Mouse (Mus musculus) testis, postnatal 10 days (tissue): ENCODE results near the gene Unc13c.

Experiments
- DNase-seq: peaks from one replicate; pipeline ENCODE4 v3.0.0; 2021; ENCODE audit warnings: low spot score

The Unc13c gene

DNA sequence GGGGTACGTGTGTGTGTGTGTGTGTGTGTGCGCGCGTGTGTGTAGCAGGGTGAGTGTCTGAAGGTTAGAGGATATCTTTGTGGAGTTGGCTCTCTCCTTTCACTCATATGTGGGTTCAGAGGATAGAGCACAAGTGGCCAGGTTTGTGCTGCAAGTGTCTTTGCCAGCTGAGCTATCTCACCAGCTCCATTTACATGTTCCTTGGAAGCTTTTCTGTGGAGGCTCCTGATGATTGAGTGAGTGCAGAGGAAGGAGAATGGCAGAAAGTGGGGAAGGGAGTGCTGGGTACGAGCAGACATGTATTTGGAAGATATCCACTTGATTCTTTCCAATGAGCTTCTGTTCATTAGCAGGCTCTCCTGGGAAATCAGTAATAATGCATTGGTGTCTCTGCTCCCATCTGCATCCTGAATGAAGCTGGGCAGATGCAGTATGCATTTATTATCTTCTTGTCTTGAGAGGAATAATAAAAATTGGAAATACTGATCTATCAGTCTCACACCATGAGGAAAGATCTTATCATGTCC is 86.3 kb downstream of the Unc13c start:
- DNase-seq: no peak

DNA sequence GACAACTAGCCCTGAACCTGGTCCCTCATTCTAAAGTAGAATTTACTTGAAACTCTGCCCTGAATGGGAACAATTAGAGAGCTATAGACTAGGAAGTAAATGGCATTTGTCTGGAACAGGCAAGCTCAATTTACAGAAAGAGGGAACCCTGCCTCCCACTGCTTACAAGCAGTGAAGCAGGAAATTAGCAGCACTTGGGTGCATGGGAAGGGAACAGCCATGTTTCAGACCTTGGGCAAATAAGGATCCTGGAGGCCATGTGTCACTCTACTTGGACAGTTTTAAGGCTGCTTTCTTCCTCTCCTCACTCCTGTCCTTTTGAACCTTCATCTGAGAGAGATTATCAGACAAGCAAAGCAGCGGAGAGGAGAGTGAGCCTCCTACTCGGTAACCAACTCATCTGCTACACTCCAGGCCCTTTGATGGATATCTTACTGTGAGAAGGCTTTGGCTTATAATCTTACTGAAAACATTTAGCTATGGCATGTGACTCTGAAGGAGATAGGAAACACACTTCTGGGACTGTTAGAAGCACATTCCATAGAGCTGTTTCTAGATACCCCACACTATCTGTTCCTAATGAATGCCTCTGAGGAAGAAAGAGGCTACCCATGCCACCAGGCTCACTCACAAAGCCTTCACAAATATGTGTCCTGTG is 101.2 kb downstream of the Unc13c start:
- DNase-seq: no peak

DNA sequence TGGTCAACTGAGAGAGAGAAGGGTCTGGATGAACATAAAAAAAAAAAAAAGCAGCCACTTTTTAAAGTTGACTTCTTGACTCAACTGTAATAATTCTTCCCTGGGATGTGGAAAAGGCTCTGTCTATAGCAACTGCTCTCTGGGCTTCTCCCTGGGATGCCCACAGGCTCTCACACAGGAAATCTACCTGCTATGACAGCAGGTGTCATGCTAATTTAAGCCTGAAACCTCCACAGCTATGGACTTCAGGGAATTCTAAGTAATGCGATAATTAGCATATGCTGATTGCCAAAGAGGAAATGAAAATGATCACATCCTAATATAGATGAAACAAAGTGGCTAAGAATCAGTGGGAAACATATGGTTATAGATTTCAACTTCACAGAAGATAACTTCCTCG is 102.1 kb downstream of the Unc13c start:
- DNase-seq: no peak

DNA sequence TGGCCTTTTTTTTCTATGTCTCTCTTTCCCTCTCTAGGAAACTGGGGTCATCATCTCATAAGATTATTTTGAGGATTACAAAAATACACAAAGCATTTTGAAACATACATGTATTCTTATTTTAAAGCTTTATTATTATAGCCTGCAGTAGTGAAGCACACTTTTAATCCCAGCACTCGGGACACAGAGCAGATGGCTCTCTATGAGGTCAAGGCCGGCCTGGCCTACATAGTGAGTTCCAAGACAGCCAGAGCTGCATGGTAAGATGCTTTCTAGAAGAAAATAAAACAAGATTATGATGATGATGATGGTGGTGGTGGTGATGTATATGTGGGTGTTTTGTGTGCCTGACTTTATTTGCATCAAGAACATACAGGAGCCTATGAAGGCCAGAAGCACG is 109.3 kb downstream of the Unc13c start:
- no peak for DNase-seq

DNA sequence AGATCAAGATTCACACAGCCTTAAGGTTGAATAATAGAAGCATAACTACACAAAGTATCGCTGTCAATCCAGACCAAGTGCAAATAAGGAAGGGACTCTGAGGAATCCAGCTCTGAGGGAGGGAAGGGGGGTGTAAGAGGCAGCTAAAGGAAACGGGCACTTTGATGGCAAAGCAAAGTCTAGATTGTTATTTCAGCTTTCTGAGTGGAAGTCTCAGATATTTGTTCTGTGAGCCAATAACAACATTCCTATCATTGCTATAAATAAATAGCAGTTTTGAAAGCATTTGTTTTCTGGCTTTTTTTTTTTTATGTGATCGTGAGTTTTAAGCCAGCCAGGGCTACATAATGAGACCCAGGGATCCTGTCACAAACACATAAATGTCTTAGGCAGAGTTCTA is 114.5 kb downstream of the Unc13c start:
- no peak for DNase-seq

DNA sequence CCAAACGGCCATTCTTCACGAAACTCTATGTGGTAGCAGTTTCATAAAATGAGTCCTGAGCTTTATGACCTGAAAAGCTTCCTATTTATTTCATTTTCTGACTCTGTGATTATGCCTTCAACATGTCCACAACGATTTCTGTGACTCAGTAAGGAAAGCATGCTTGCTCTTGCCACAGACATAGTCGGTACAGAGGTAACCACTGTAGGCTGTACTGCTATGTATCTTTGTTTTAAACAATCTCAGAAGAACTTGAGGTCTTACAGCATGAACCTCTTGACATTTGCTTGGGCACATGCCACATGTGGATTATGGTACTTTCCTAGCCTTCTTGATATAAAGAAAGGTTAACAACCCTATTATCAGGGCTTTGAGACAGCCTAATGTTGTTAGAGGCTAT is 162.1 kb downstream of the Unc13c start:
- no peak for DNase-seq

DNA sequence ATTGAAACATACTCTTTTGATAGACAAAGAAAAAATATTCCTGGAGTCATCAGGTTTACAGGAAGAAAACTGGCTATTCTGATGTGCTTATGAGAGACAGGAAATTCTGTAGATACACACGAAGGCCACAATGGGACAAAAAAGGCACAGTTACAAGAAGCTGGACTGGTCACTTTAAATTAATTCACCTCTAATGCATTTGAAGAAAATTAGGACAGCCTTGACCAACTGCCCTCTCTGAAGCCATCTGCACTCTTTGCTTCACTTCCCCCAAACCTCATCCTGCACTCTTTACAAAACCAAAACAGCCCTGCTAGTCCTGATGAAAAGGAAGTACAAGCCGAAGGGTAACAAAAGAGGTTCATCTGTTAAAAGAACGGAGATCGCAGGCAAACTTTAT is 194.2 kb downstream of the Unc13c start:
- DNase-seq: no peak

DNA sequence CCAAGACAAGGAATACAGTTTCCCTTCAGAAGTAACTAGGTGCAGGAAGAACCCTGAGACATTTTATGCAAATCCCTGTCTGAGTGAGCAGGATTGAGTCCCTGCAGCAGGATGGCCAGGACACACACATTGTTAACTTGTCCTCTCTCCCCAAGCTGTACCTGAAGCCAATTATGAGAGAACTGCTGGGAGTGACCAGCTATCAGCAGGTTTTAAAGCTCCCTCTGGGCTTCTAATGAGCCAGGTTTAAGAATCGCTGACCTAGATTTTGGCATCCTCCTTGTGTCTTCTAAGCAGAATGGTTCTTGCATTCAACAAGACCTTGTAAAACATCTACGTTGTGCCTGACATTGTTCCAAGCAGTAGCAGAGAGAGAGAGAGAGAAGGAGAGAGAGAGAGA is 213.6 kb downstream of the Unc13c start:
- no peak for DNase-seq

DNA sequence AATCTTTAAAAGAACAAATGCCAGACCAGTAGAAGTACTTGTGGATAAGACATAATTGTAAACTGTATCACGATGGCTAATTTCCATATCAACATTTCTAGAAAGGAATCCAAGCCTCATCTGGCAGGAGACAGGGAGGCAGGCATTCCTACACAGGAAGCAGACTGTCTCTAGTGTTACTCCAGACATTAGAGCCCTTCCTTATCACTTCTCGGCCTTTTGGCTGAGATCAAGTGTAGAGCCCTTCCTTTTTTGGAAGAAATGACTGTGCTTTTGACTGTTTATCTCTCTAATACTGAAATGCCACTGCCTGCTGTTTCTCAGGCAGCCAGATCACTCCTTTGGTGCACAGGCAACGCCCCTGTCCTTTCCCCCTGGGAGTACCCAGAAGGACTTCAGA is 215.3 kb downstream of the Unc13c start:
- DNase-seq: no peak

DNA sequence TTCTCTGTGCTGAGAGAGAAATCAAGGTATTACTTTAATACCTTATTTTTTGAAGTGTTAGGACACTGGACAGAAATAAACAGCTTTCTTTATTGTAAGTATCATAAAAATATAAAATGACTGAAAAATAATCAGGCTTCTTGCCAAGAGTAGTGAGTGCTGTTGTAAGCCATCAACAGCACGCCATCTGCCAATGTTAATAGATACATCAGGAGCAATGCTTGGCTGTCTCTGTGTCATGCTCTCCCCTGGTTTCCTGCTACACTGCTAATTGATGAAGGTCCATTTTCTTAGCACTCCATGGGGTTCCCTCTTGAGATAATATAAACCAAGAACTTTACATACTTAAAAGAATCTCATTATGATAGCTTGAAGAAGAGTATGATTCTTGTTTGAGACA is 217.4 kb downstream of the Unc13c start:
- DNase-seq: no peak

DNA sequence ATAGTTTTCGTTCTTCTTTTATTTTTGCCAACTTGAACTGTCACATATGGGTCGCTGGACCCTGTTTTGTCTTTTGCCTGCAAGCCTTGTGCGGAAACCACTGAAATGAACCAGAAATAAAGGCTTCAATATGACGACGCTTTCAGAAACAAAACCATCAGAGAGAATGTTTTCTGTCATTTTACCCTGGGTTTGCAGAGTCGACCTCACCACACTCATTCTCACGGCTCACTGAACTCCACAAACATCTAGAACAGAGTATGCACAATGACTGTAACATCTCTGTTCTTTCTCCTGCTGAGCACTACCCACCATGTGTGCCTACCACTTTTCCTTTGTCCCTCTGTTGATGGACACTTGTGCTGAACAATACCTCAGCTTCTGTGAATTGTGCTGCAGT is 234.3 kb downstream of the Unc13c start:
- DNase-seq: no peak

DNA sequence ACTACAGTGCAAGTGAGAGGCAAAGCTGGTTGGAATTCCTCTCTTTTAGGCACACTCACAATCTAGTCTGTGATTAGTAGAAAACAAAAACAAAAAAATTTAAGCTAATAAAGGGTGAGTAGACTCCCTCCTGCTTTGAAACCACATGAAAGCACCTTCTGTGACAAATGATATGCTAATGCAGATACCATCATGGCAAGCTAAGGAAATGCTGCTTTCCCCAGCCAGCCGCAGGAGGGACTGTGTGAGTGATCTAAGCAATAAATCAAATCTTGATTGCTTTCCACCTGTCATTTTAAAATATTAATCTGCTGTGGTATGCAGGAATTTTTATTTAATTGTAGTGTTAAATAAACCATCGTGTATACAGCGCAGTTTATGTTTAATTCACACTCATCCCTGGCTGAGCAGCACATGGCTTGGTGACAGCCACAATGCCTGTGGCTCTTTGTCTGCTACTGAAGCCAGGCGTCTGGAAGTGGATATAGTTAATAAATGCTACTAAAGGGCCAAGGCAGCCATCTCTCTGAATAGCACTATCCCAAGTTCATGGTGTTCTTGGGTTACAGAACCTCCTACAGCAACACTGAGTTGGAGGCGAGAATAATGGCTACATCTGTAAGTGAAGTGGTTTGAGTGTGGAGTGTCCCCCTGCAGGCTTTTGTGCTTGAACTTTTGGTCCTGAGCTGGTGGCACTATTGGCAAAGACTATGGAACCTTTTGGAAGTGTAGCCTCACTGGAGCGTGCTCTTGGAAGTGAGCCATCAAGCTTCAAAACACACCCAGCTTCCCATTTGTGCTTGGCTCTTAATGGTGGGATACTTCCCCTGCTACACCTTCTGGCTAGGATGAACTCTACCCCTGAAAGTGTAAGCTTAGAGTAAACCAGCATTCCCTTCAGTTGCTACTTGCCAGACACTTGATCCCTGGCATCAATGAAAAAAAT is 242.8 kb downstream of the Unc13c start:
- no peak for DNase-seq

DNA sequence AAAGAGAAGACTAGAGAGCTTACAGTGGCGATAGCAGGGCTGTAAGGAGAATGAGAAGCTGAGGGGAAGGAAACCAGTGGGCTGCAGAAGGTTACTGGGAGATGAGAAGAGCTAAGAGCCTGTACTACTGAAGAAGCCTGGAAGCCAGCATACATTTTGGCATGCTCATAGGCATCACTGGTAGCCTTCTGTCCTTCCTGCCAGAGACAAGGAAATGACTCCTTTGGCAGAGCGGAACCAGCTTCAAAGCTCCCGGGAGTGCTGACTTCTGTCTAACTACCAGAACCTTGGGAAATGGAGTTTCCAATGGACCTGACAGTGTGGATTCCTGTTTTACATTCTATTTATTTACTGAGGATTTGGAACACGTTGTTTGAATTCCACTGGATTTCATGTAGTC is 244.0 kb downstream of the Unc13c start:
- DNase-seq: no peak

DNA sequence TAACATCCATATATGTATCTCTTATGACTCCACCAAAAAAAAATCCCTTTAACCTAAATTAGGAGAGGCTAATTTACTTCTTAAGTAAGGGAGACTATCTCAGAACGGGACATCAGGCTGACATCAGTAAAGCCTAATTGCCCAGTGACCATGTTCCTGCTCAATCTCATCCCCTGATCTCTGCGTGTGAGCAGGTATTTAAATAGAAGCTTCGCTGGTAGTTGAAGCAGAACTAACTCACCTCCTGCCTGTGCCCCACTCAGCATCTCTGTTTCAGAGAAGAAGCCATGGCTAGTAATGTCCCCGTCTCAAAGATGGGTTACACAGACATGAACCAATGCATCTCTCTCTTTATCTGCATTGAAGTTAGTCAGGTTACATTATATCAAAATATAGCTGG is 255.3 kb downstream of the Unc13c start:
- no peak for DNase-seq

DNA sequence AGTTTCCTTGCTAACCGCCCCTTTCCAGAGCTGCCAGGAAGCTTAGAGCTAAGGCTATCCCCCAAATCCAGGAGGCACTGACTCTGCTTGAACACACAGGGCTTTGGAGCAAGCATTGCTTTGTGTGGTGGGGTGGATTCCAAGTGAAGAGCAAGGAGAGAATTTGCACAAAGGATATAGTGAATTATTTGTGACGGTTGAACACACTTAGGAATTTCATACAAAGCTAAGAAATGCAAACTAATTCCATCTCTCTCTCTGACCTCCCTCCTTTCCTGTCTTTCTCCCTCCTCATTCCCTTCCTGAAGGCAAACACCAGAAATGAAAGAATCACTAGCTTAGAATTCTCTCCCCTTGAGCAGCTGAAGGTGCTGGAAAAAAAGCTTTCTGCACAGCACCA is 271.7 kb downstream of the Unc13c start:
- no peak for DNase-seq

DNA sequence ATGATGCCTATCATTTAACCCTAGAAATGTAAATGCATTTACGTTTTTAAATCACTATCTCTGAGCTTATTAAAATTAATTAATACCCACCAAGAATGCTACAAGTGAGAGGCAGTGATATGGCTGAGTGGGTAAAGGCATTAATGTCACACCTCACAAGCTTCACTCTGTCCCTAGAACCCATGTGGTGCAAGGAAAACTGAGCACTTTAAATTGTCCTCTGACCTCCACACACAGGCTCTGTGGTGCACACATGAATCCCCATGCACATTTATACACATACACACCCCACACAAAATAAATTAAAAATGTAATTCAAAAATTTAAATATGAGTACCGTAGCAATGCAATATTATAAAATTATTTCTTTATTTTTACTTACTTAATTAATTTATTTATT is 287.2 kb downstream of the Unc13c start:
- no peak for DNase-seq

DNA sequence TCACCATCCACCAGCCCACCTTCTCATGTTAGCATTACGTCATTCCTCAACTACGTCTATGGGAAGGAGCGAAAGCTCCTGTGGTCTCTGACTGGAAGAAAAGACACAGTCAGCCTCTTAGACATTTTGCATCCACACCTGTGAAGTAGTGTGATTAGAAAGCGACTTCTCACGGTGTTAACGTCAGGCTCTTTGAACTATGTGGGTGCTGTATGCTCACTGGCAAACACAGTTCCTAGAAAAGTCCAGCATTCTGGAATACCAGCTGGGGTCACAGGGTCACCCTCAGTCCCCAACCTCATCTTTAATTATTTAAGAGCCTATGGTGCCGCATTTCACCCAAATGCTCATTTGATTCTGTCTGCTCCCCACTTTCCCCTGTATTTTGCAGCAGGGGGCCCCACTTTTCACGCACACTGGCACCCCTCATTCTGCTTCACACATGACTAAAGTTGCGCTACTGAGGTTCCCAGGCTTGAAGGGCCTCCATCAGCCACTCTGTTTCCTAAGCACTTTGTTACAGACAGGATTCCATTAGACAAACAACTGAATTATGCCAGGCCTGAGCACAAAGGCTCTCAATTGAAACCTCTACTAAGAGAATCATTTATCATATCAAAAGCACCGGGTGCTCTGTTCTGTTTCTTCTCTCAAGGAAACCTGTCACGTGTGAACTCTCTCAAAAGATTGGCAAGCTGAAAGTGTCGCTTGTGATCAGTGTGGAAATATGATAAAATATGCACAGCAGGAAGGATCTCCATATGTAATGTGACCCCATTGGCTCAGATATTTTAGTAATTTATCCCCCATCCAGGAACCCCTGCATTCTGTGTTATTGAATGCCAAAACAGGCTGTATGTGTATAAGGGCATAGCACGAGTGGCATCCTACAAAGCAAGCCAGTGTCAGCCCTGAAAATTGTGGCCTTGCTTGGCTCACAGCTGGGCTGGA is 287.9 kb downstream of the Unc13c start:
- DNase-seq: no peak

DNA sequence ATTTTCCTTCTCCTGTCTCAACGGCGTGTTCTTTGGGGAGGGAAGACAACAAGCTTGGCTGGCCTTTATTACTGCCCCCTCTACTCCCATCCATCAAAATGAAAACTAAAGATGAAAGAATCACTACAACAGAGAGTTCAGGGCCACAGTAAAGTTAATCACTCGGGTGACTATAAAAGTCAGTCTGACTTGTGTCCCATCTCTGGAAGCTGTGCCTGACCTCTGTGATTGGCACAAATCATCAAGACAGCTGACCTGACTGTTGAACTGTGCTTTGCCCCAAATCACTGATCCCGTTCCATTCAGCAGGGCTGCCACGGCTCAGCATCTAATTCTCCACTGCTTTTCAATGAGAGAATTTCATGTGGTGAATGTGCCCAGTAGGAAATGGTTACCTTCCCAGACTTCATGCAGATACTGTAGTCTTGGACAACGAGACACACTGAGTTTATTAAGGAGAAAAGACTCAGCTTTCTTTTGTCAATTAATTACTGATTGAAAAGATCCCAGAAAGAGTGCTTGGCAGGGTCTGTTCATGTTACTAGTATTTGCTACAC is 297.0 kb downstream of the Unc13c start:
- no peak for DNase-seq

DNA sequence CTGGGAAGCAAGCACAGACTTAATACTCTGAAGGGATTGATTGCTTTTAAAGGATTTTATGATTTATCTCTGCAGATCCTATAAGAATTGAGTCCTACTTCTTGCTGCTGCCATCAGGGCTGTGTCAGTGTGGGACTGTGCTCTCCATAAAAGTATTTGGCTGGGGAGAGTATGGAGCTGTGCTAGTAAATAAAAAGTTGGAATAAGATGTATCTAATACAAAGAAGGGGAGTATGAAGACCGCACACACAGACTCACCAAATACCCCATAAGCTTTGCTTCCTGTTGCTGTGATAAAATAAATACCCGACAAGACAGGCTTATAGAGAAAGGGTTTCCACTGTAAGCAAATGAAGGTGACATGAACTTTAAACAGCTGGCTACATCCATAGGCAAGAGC is 298.7 kb downstream of the Unc13c start:
- no peak for DNase-seq

DNA sequence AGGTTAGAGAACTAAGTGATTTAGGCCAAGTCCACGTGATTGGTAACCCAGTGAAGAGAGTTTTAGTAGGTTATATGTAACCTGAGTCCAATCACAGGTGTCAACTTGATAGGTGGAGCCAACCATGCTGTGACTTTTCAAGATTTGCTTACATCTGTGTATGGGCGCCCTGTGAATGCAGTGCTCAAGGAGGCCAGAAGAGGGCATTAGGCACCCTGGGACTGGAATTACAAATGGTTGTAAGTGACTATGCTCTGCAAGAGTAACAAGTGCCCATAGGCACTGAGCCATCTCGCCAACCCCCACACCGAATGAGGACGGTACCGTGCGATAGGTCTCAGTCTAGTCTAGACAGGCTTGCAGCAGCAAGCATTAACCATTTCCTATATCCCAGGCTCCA is 305.9 kb downstream of the Unc13c start:
- DNase-seq: no peak

DNA sequence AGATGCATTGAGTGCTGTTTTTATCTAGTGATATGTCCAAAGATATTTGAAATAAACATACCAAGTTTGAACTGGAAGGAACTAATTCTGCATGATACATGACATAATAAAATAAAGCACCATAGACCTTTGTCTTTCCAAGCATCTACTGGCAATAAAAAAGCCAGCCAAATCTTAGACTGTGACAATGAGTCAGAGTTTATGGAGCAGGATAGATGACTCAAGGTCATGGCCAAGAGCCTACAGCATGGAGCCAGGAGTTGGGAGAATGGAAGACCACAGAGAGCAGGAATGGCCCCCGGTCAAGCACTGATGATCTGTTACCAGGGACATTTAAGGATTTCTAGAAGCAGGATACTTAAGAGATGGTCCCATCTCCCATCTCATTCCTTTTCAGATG is 319.7 kb downstream of the Unc13c start:
- no peak for DNase-seq

DNA sequence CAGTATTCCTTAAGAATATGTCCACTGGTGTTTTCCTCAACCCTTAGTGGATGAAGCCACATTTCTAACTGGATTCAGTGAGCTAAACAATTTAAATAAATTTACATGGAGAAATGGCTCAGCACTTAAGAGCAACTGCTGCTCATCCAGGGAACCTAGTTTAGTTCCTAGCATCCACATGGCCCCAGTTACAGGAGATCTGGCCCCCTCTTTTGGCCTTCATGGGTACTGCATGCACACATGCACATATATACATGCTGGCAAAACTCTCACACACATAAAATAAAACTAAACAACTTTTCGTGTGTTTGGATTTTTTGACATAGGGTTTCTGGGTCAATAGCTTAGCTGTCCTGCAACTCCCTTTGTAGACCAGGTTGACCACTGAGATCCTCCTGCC is 330.6 kb downstream of the Unc13c start:
- no peak for DNase-seq
